Mouse (Mus musculus) Patski (cell line): ENCODE measurements around the gene Slc28a1. TPM values are rescaled to one million over a fixed set of nuclear protein-coding genes. Genes with fewer than 3 reads are reported as not detected.

Source experiments
- ATAC-seq: fragments of 100-300 bp; one replicate; pipeline ENCODE4 v1.8.0; 2021
- CTCF ChIA-PET: fragments of 350-600 bp; sonication (Branson Sonifier 250); formaldehyde crosslinking; loops from one replicate; lab custom pipeline; 2022; ENCODE audit warnings: inconsistent platforms; lab: Charles Lee
- POLR2A ChIA-PET: fragments of 350-600 bp; sonication (Branson Sonifier 250); formaldehyde crosslinking; loops from one replicate; lab custom pipeline; 2022; ENCODE audit warnings: antibody characterized with exemption, inconsistent platforms; lab: Charles Lee
- DNase-seq: peaks from one replicate; pipeline ENCODE4 v3.0.0-alpha.2; 2011; ENCODE audit warnings: low read depth, low spot score
- H3K27me3 ChIP-seq: fragments of 371-371 bp; one replicate; pipeline ENCODE4 v1.5.1; 2021
- CTCF ChIP-seq: fragments of 100-300 bp; IDR thresholded peaks from one replicate; pipeline ENCODE4 v1.5.1; 2021
- in situ Hi-C: fragments of 300-500 bp; cut with MboI; formaldehyde crosslinking; loops from 3 replicates; pipeline ENCODE4 v1.11.1; 2018; ENCODE audit warnings: low pct_unique_long_range_greater_than_20kb, mixed read lengths
- polyA plus RNA-seq: library from polyadenylated mRNA; unstranded; gene quantifications from one replicate; pipeline ENCODE4 v1.2.3, GENCODE M21; 2021

Gene Slc28a1
- polyA plus RNA-seq, result not detected

DNA sequence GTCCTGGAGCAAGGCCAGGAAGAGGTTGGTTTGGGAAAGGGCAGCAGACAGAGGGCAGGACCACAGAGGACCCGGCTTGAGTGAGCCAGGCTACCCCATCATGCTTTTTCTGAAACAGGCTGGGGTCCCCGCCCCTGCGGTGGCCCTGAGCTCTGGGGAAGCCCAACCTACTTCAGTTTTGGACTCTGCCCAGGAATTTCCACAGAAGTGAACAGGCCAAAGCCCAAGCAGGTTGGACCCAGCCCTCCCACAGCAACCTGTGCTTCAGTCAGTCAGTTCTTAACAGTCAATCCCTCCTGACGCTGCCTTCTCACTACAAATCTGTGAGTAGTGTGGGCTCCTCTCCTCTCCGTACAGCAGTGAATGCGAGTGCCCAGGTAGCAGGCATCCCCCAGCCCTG lies at the start of gene Slc28a1:
Gene Slc28a1 (plus strand): TSS at position 245 of the 400 bp plus-strand sequence.
- in situ Hi-C loops, result no loop called here
- ChIA-PET POLR2A (no interaction called here), CTCF (no interaction called here)
- ATAC-seq, result no peak
- no peaks in the 10 kb centered on the region for H3K27me3 ChIP-seq
- TF ChIP-seq CTCF, result no peak
- DNase-seq, result no peak

DNA sequence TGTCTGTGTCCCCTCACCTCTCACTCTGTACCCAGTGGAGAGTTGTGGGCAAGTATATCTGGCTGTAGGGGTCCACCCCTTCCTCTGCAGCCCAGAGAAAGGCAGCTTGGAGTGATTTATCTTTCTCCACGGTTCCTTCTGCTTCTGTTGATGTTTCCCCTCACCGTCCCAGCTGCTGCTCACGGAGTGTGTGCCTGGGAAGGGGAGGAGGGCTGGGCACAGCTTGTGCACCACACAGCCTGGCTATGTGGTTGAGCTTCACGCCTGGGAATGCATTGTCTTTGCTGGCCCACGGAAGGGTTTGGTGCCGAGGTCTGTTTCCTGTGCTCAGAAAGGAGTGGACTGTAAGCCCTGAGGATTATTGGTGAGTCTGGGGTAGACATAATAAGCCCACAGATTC lies 47.9 kb upstream of the Slc28a1 start:
- in situ Hi-C loops, result loop anchor here (25.0 kb wide), 1 partner anchor 329 kb away; no protein-coding TSS in a partner anchor
- DNase-seq (no peak), ATAC-seq (no peak)
- TF ChIP-seq CTCF, result no peak
- ChIA-PET CTCF (no interaction called here), POLR2A (interaction anchor here (0.6 kb wide), 1 partner anchor 25 kb away, joined by 3 read pairs; no protein-coding TSS in a partner anchor)
- peaks cover 3% of the 10 kb centered on the region for H3K27me3 ChIP-seq

GRCm38 (mm10) chr7:81072463-81072862 lies 42.1 kb upstream of the Slc28a1 start:
- no peak for ATAC-seq
- ChIA-PET CTCF (no interaction called here), POLR2A (no interaction called here)
- no peak for TF ChIP-seq CTCF
- H3K27me3 ChIP-seq, result peaks cover 9% of the 10 kb centered on the region
- DNase-seq, result no peak
- in situ Hi-C loops, result loop anchor here (10.0 to 25.0 kb wide), 2 partner anchors 82 to 335 kb away; no protein-coding TSS in a partner anchor

DNA sequence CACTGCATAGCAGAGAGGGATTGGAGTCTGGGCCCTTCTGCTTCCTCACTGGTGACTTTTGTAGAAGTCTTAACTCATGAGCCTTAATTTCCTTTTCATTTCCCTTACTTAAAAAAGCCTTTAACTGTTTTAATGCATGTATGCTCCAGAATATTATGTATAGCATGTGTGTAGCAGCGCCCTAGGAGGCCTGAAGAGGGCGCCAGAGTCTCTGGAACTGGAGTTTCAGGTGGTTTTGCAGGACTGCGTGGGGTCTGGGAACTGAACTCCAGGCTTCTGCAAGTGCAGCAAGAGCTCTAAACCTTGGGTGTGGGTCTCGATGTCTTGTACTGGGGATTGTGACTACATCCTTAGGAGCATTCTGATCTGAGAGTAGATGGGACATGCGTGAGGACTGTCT lies 41.3 kb upstream of the Slc28a1 start:
- DNase-seq, result no peak
- ChIA-PET CTCF (no interaction called here), POLR2A (no interaction called here)
- no peak for ATAC-seq
- no peak for TF ChIP-seq CTCF
- H3K27me3 ChIP-seq, result peaks cover 15% of the 10 kb centered on the region
- in situ Hi-C loops, result loop anchor here (10.0 to 25.0 kb wide), 2 partner anchors 82 to 336 kb away; no protein-coding TSS in a partner anchor

DNA sequence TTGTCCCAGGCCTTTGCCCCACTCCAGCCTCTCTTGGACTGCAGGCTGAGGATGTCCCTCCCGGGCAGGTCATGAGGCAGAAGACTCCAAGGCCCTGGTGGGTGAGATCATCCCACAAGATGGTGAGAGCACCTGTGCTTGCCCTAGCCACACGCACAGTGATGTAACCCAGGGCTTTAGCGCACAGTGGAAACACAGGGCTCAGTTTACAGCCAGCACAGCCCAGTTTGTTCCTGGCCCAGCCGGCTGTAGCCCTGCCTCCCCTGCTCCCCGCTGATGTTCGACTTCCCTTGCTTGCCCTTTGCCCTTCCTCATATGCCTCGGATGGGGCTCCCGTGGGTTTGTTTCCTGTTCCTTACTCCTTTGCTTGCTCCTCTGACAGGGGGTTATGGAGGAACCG lies 40.1 kb upstream of the Slc28a1 start:
- ATAC-seq (no peak), DNase-seq (no peak)
- no peak for TF ChIP-seq CTCF
- H3K27me3 ChIP-seq, result peaks cover 24% of the 10 kb centered on the region
- ChIA-PET CTCF (no interaction called here), POLR2A (no interaction called here)
- in situ Hi-C loops, result loop anchor here (10.0 to 25.0 kb wide), 2 partner anchors 80 to 337 kb away; no protein-coding TSS in a partner anchor

- in situ Hi-C loops, result loop anchor here (10.0 kb wide), 1 partner anchor 80 kb away; no protein-coding TSS in a partner anchor
- POLR2A ChIA-PET, result no interaction called here
- TF ChIP-seq CTCF, result no peak
- CTCF ChIA-PET, result no interaction called here
- ATAC-seq (no peak), DNase-seq (no peak)
- H3K27me3 ChIP-seq, result peaks cover 26% of the 10 kb centered on the region
These were observed 39.3 kb upstream of the Slc28a1 start for GRCm38 (mm10) chr7:81075299-81075698.

DNA sequence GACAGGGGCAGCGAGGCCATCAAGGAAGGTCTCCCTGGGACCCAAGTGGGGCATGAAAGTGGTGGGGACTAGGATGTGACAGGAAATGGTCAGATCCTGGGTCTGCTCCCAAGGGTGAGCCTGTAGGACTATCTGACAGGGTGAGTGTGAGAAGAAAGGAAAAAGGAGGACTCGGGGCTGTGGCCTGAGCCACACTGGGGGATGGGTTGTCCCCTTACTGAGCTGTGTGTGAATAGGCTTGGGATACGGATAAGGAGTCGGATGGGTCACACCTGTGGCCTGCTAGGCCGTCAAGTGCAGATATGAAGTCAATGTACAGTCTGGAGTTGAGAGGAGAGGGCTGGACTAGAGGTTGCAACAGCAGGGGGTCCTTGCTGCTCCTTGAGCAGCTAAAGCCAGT lies 38.9 kb upstream of the Slc28a1 start:
- CTCF ChIA-PET, result no interaction called here

GRCm38 (mm10) chr7:81077009-81077408 lies 37.6 kb upstream of the Slc28a1 start:
- no peak for DNase-seq
- no peak for TF ChIP-seq CTCF
- H3K27me3 ChIP-seq, result peaks cover 26% of the 10 kb centered on the region
- in situ Hi-C loops, result loop anchor here (10.0 kb wide), 1 partner anchor 78 kb away; no protein-coding TSS in a partner anchor
- no peak for ATAC-seq
- POLR2A ChIA-PET, result no interaction called here
- CTCF ChIA-PET, result no interaction called here

More for the DNA sequence above, 38.9 kb upstream of the Slc28a1 start:
- no peak for DNase-seq
- ATAC-seq, result no peak
- in situ Hi-C loops, result loop anchor here (10.0 kb wide), 1 partner anchor 79 kb away; no protein-coding TSS in a partner anchor
- peaks cover 26% of the 10 kb centered on the region for H3K27me3 ChIP-seq
- no peak for TF ChIP-seq CTCF
- POLR2A ChIA-PET, result no interaction called here

- H3K27me3 ChIP-seq, result peaks cover 26% of the 10 kb centered on the region
- ATAC-seq (no peak), DNase-seq (no peak)
- in situ Hi-C loops, result loop anchor here (10.0 kb wide), 1 partner anchor 76 kb away; no protein-coding TSS in a partner anchor
- CTCF ChIA-PET, result no interaction called here
- TF ChIP-seq CTCF, result no peak
- POLR2A ChIA-PET, result no interaction called here
These were observed 35.9 kb upstream of the Slc28a1 start for GRCm38 (mm10) chr7:81078740-81079139.

- TF ChIP-seq CTCF, result no peak
- in situ Hi-C loops, result no loop called here
- H3K27me3 ChIP-seq, result peaks cover 36% of the 10 kb centered on the region
- CTCF ChIA-PET, result no interaction called here
- POLR2A ChIA-PET, result no interaction called here
- no peak for ATAC-seq
- no peak for DNase-seq
These were observed 21.1 kb upstream of the Slc28a1 start for GRCm38 (mm10) chr7:81093420-81093965.

GRCm38 (mm10) chr7:81094104-81094757 lies 20.4 kb upstream of the Slc28a1 start:
- in situ Hi-C loops, result no loop called here
- ATAC-seq, result no peak
- POLR2A ChIA-PET, result no interaction called here
- peaks cover 36% of the 10 kb centered on the region for H3K27me3 ChIP-seq
- no peak for TF ChIP-seq CTCF
- CTCF ChIA-PET, result no interaction called here
- DNase-seq, result no peak
